Mouse (Mus musculus) forebrain, embryonic 12.5 days (tissue): ENCODE data around the gene Dmwd. TPM values are rescaled to one million over a fixed set of nuclear protein-coding genes. Genes with fewer than 3 reads are reported as not detected.

ENCODE experiments used
- ATAC-seq: fragments of 200-750 bp; cut with Nextera tagmentation; 2 replicates; pipeline ENCODE4 v1.8.0; 2017; ENCODE audit warnings: moderate TSS enrichment; ENCODE audit not compliant: low FRiP score
- H3K27ac ChIP-seq: fragments of 300-500 bp; sonication (generic); 2 replicates; pipeline ENCODE4 v1.5.1; 2016; ENCODE audit warnings: mild to moderate bottlenecking
- H3K27me3 ChIP-seq: fragments of 300-500 bp; sonication (generic); 2 replicates; pipeline ENCODE4 v1.6.1; 2016; ENCODE audit warnings: mild to moderate bottlenecking
- H3K36me3 ChIP-seq: fragments of 300-500 bp; sonication (generic); replicated peaks from 2 replicates; pipeline ENCODE4 v1.6.1; 2016; ENCODE audit warnings: mild to moderate bottlenecking
- H3K4me1 ChIP-seq: fragments of 300-500 bp; sonication (generic); 2 replicates; pipeline ENCODE4 v1.6.1; 2016
- H3K4me2 ChIP-seq: fragments of 300-500 bp; sonication (generic); 2 replicates; pipeline ENCODE4 v1.6.1; 2016; ENCODE audit warnings: mild to moderate bottlenecking, moderate library complexity
- H3K4me3 ChIP-seq: fragments of 300-500 bp; sonication (generic); replicated peaks from 2 replicates; pipeline ENCODE4 v1.5.1; 2016; ENCODE audit warnings: mild to moderate bottlenecking
- H3K9ac ChIP-seq: fragments of 300-500 bp; sonication (generic); 2 replicates; pipeline ENCODE4 v1.6.1; 2016; ENCODE audit warnings: mild to moderate bottlenecking
- H3K9me3 ChIP-seq: fragments of 300-500 bp; sonication (generic); 2 replicates; pipeline ENCODE4 v1.6.1; 2016
- WGBS: fragments of 180-500 bp; shearing (Covaris S2); methylation state at CpG from one replicate; pipeline ENCODE4 v1.1.7; 2016; 5-methylcytosine and 5-hydroxymethylcytosine counted together
- polyA plus RNA-seq: library from polyadenylated mRNA; unstranded; fragments of >200 nt; fragmentation: Nextera tagmentation; extraction: Ambion mirVana; gene quantifications from 2 replicates; pipeline ENCODE4 v1.2.1, GENCODE M21; 2016

Gene Dmwd
- polyA plus RNA-seq, 1 experiment from 2014 or later: 19.0 TPM

DNA sequence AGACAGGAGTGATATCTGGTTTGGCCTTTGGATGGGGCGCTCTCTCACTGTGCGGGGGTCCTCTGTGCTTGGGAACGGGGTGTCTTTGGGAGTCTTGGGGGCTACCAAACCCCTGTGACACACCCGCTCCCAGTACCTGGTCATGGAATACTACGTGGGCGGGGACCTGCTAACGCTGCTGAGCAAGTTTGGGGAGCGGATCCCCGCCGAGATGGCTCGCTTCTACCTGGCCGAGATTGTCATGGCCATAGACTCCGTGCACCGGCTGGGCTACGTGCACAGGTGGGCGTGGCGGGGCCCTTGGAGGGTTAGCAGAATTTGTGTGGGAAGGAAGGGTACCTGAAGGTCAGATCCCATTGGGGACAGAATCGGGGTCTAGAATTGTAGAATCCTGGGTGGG, 10.7 kb downstream of the Dmwd start:
- peaks cover 39% of the 10 kb centered on the region for H3K4me1 ChIP-seq
- H3K4me3 ChIP-seq: no peak overlapping the region
- no peak overlapping the region for H3K9ac ChIP-seq
- peaks cover 29% of the 10 kb centered on the region for H3K27me3 ChIP-seq
- H3K4me2 ChIP-seq: no peak overlapping the region
- no peaks in the 10 kb centered on the region for H3K9me3 ChIP-seq
- ATAC-seq: no peak
- no peak overlapping the region for H3K27ac ChIP-seq
- H3K36me3 ChIP-seq: peaks cover 70% of the 10 kb centered on the region
- 54% methylated on average over 18 of the region's 18 CpGs for WGBS

DNA sequence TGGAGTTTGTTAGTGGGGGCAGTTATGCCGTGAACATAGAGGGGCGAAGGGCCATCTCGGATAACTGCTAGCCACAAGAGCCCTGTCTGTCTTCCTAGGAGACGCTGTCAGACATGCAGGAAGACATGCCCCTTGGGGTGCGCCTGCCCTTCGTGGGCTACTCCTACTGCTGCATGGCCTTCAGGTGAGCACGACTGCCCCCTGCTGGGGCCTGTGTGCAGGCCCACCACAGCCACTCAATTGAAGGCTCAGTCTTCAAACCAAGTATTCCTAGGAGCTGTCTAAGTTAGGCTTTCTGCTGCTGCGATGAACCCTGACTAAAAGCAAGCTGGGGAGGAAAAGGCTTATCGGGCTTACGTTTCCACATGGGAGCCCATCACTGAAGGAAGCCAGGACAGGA, 12.8 kb downstream of the Dmwd start:
- H3K4me1 ChIP-seq: peaks cover 48% of the 10 kb centered on the region
- peaks cover 50% of the 10 kb centered on the region for H3K36me3 ChIP-seq
- H3K27me3 ChIP-seq: peaks cover 36% of the 10 kb centered on the region
- H3K27ac ChIP-seq: no peak overlapping the region
- WGBS: 39% methylated on average over 10 of the region's 10 CpGs
- no peak overlapping the region for H3K4me3 ChIP-seq
- H3K4me2 ChIP-seq: no peak overlapping the region
- H3K9ac ChIP-seq: no peak overlapping the region
- no peaks in the 10 kb centered on the region for H3K9me3 ChIP-seq
- no peak for ATAC-seq

DNA sequence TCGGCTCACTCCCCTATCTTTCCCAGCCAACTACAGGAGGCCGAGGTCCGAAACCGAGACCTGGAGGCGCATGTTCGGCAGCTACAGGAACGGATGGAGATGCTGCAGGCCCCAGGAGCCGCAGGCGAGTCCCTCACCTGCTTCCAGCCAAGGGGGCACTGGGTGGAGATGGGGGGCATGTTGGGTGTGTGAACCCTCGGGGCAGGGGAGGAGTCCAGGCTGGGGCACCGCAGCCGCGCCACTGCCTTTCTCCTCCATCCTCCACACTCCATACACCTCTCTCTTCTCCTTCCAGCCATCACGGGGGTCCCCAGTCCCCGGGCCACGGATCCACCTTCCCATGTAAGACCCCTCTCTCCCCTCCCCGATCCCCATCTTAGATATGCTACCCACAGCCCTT, 15.9 kb downstream of the Dmwd start:
- Histone ChIP-seq H3K4me3 (peak overlapping the region; percentile 72; the same call in 1 of the 2 replicates), H3K4me1 (peaks cover 54% of the 10 kb centered on the region)
- WGBS: 25% methylated on average over 16 of the region's 17 CpGs

GRCm38 (mm10) chr7:19092381-19093173, 16.6 kb downstream of the Dmwd start:
- Histone ChIP-seq H3K27me3 (peaks cover 23% of the 10 kb centered on the region), H3K27ac (peak overlapping the region; percentile 82), H3K9ac (peak overlapping the region; percentile 51), H3K4me1 (peaks cover 60% of the 10 kb centered on the region), H3K4me3 (peak overlapping the region; percentile 72), H3K36me3 (peaks cover 46% of the 10 kb centered on the region), H3K9me3 (no peaks in the 10 kb centered on the region), H3K4me2 (peak overlapping the region; percentile 95)
- WGBS: 3% methylated on average over 38 of the region's 38 CpGs
- ATAC-seq: peak; percentile 73

More for the DNA sequence above, 15.9 kb downstream of the Dmwd start:
- Histone ChIP-seq H3K4me2 (peak overlapping the region; percentile 95), H3K27me3 (peaks cover 24% of the 10 kb centered on the region), H3K36me3 (peaks cover 45% of the 10 kb centered on the region), H3K9me3 (no peaks in the 10 kb centered on the region), H3K27ac (peak overlapping the region; percentile 82; the same call in 1 of the 2 replicates), H3K9ac (peak overlapping the region; percentile 51)
- ATAC-seq: no peak

GRCm38 (mm10) chr7:19093174-19093521, 17.1 kb downstream of the Dmwd start:
- peak; percentile 37; the same call in 1 of the 2 replicates for ATAC-seq
- Histone ChIP-seq H3K36me3 (peaks cover 42% of the 10 kb centered on the region), H3K27me3 (peaks cover 23% of the 10 kb centered on the region), H3K9me3 (no peaks in the 10 kb centered on the region), H3K4me3 (peak overlapping the region; percentile 72), H3K4me2 (peak overlapping the region; percentile 95), H3K9ac (peak overlapping the region; percentile 51), H3K27ac (peak overlapping the region; percentile 82), H3K4me1 (peaks cover 60% of the 10 kb centered on the region)
- WGBS: 0% methylated on average over 14 of the region's 15 CpGs

DNA sequence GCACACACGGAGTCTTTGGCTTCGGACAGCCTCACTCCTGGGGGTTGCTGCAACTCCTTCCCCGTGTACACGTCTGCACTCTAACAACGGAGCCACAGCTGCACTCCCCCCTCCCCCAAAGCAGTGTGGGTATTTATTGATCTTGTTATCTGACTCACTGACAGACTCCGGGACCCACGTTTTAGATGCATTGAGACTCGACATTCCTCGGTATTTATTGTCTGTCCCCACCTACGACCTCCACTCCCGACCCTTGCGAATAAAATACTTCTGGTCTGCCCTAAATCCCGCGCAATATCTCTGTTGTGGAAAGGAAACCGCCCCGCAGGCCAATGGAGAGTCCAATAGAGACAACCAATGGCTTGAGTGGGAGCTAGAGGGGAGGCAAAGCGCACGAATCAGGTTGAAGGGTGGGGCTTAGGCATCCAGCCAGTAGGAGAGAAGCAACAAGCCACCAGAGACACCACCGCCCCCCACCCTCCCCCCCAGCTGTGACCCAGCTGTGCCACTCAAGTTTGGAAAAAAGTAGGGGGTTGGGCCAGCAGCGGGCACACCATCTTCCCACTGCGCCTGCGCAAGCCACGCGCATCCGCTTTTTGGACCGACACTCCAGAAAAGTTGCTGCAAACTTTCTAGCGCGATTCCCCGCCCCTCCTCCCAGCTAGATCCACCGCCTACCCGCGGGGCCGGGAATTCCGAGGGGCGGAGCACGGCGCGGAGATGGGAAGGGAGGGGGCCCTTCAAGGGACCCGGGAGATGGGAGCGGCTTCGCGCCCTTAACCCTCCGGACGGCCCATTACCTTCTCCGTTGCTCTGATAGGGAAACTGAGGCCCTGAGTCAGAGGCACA, 17.7 kb downstream of the Dmwd start:
- Histone ChIP-seq H3K4me2 (peak overlapping the region; percentile 95), H3K27ac (peak overlapping the region; percentile 95), H3K9me3 (no peaks in the 10 kb centered on the region), H3K4me3 (peak overlapping the region; percentile 72), H3K4me1 (peaks cover 60% of the 10 kb centered on the region), H3K9ac (peak overlapping the region; percentile 91), H3K36me3 (peaks cover 36% of the 10 kb centered on the region), H3K27me3 (peaks cover 23% of the 10 kb centered on the region)
- ATAC-seq: peak; percentile 80
- under 1% methylated on average over 45 of the region's 45 CpGs for WGBS

- Histone ChIP-seq H3K4me1 (peaks cover 60% of the 10 kb centered on the region), H3K9me3 (no peaks in the 10 kb centered on the region), H3K27ac (peak within 1 kb of the TSS; percentile 95), H3K4me3 (peak within 1 kb of the TSS; percentile 72), H3K36me3 (peaks cover 31% of the 10 kb centered on the region), H3K27me3 (peaks cover 23% of the 10 kb centered on the region), H3K9ac (peak within 1 kb of the TSS; percentile 91), H3K4me2 (peak within 1 kb of the TSS; percentile 95)
- no peak for ATAC-seq
- 2% methylated on average over 28 of the region's 36 CpGs for WGBS
Observed at GRCm38 (mm10) chr7:19094471-19094825, 18.4 kb downstream of the Dmwd start, which contains the start of gene Six5. TSS of gene Six5 (plus strand) at chr7:19094594.

DNA sequence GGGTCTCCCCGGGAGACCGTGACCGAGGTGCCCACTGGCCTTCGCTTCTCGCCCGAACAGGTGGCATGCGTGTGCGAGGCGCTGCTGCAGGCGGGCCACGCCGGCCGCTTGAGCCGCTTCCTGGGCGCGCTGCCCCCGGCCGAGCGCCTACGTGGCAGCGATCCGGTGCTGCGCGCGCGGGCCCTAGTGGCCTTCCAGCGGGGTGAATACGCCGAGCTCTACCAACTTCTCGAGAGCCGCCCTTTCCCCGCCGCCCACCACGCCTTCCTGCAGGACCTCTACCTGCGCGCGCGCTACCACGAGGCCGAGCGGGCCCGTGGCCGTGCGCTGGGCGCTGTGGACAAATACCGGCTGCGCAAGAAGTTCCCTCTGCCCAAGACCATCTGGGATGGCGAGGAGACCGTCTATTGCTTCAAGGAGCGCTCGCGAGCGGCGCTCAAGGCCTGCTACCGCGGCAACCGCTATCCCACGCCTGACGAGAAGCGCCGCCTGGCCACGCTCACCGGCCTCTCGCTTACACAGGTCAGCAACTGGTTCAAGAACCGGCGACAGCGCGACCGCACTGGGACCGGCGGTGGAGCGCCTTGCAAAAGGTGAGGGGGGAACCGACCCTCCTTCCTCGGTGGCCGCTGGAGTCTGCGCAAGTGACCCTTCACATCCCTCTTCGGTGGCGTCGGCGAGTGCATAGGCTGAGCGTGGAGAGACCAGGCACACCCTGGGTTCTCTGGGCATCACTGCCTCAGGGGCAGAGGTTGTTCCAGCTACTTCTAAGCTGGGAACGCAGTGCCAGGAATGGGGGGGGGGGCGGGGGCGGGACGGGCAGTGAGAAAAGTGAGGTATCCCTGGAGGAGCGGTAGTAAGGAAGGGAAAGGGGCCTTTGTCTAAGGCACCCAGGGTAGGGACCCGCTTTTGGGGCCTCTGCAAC, 19.1 kb downstream of the Dmwd start:
- H3K9ac ChIP-seq: peak overlapping the region; percentile 91
- peak overlapping the region; percentile 95 for H3K27ac ChIP-seq
- H3K36me3 ChIP-seq: peaks cover 25% of the 10 kb centered on the region
- peak overlapping the region; percentile 72 for H3K4me3 ChIP-seq
- peaks cover 23% of the 10 kb centered on the region for H3K27me3 ChIP-seq
- 0% methylated on average over 81 of the region's 87 CpGs for WGBS
- peaks cover 60% of the 10 kb centered on the region for H3K4me1 ChIP-seq
- peak overlapping the region; percentile 95 for H3K4me2 ChIP-seq
- ATAC-seq: no peak
- H3K9me3 ChIP-seq: no peaks in the 10 kb centered on the region

DNA sequence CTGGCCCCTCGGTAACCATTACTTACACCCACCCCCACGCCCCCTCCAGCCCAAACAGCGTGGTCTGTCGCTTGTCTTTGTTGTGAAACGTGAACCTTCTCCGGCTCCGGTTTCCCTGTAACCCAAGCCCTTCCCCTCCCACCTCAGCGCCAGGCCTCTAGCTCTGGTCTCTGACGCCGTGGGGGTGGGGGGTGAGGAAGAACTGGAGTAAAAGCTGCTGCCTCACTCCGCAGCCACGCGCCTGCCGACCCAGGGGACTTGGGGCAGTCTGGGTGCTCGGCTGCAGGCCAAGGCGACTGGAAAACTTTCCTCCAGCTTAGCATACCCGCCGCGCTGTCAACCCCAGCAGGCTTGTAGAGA, 19.7 kb downstream of the Dmwd start:
- WGBS: under 1% methylated on average over 19 of the region's 19 CpGs
- peak overlapping the region; percentile 72 for H3K4me3 ChIP-seq
- no peak for ATAC-seq
- H3K36me3 ChIP-seq: peaks cover 19% of the 10 kb centered on the region
- peak overlapping the region; percentile 95 for H3K27ac ChIP-seq
- peak overlapping the region; percentile 91 for H3K9ac ChIP-seq
- H3K27me3 ChIP-seq: peaks cover 21% of the 10 kb centered on the region
- H3K4me2 ChIP-seq: peak overlapping the region; percentile 95
- H3K4me1 ChIP-seq: peaks cover 60% of the 10 kb centered on the region
- H3K9me3 ChIP-seq: no peaks in the 10 kb centered on the region

DNA sequence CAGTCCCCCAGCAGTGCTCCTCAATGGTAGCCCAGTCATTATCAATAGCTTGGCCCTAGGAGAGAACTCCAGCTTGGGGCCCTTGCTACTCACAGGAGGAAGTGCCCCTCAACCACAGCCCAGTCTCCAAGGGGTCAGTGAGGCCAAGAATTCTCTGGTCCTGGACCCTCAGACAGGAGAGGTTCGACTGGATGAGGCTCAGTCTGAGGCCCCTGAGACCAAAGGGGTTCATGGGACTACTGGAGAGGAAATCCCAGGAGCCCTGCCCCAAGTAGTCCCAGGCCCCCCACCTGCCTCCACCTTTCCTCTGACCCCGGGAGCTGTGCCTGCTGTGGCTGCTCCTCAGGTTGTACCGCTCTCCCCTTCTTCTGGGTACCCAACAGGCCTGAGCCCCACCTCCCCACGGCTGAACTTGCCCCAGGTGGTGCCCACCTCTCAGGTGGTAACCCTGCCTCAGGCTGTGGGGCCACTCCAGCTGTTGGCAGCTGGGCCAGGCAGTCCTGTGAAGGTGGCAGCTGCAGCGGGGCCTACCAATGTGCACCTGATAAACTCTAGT, 20.5 kb downstream of the Dmwd start:
- H3K27me3 ChIP-seq: peaks cover 13% of the 10 kb centered on the region
- peak overlapping the region; percentile 72 for H3K4me3 ChIP-seq
- ATAC-seq: no peak
- peaks cover 54% of the 10 kb centered on the region for H3K4me1 ChIP-seq
- WGBS: 55% methylated on average over 5 of the region's 5 CpGs
- no peak overlapping the region for H3K27ac ChIP-seq
- H3K4me2 ChIP-seq: peak overlapping the region; percentile 95
- H3K9me3 ChIP-seq: no peaks in the 10 kb centered on the region
- H3K36me3 ChIP-seq: peaks cover 12% of the 10 kb centered on the region
- H3K9ac ChIP-seq: peak overlapping the region; percentile 91

- no peak overlapping the region for H3K27ac ChIP-seq
- H3K9ac ChIP-seq: peak overlapping the region; percentile 21; the same call in 1 of the 2 replicates
- 58% methylated on average over 2 of the region's 2 CpGs for WGBS
- H3K4me1 ChIP-seq: peaks cover 47% of the 10 kb centered on the region
- H3K4me3 ChIP-seq: no peak overlapping the region
- ATAC-seq: no peak
- peaks cover 12% of the 10 kb centered on the region; the same call in 1 of the 2 replicates for H3K36me3 ChIP-seq
- H3K9me3 ChIP-seq: no peaks in the 10 kb centered on the region
- H3K27me3 ChIP-seq: peaks cover 6% of the 10 kb centered on the region; the same call in 1 of the 2 replicates
- 0 out of 2 replicates have a peak overlapping the region, but pooled peaks have one; percentile 95 for H3K4me2 ChIP-seq
Observed at GRCm38 (mm10) chr7:19097217-19097616, 21.2 kb downstream of the Dmwd start.
